Mouse (Mus musculus): Measurements from ENCODE around the gene Slbp. TPM values are rescaled to one million over a fixed set of nuclear protein-coding genes. Genes with fewer than 3 reads are reported as not detected.

The Slbp gene
- polyA plus RNA-seq, 1 experiment from 2014 or later: 214 TPM

- no peak for ATAC-seq (ENCODE audit: low read depth)
- H3K4me2 ChIP-seq (ENCODE audit: low read depth, low read length): no peak overlapping the region
- H3K36me3 ChIP-seq (ENCODE audit: control insufficient read depth, insufficient read depth): no peaks in the 10 kb centered on the region
- peaks cover 10% of the 10 kb centered on the region for H3K4me1 ChIP-seq (ENCODE audit: control insufficient read depth, low read depth, low read length)
- no peak overlapping the region for H3K4me3 ChIP-seq (ENCODE audit: low read depth, low read length)
- H3K27me3 ChIP-seq (ENCODE audit: control insufficient read depth, insufficient read depth, low read depth, low read length): no peaks in the 10 kb centered on the region
- no peaks in the 10 kb centered on the region for H3K9me3 ChIP-seq (replicated peaks; ENCODE audit: control insufficient read depth, low read length)
- no peak overlapping the region for H3K27ac ChIP-seq (ENCODE audit: low read length)
- WGBS (ENCODE audit: insufficient replicate concordance): 35% methylated on average over 7 of the region's 7 CpGs
- no peak overlapping the region for H3K9ac ChIP-seq (ENCODE audit: low read depth, low read length)
Measured at GRCm38 (mm10) chr5:33683897-33684652, 31.7 kb upstream of the Slbp start.

GRCm38 (mm10) chr5:33682963-33683362 lies 30.6 kb upstream of the Slbp start:
- Histone ChIP-seq H3K9ac (ENCODE audit: low read depth, low read length) (no peak overlapping the region), H3K36me3 (ENCODE audit: control insufficient read depth, insufficient read depth) (no peaks in the 10 kb centered on the region), H3K9me3 (replicated peaks; ENCODE audit: control insufficient read depth, low read length) (no peaks in the 10 kb centered on the region), H3K27ac (ENCODE audit: low read length) (no peak overlapping the region), H3K4me3 (ENCODE audit: low read depth, low read length) (no peak overlapping the region), H3K27me3 (ENCODE audit: control insufficient read depth, insufficient read depth, low read depth, low read length) (no peaks in the 10 kb centered on the region), H3K4me1 (ENCODE audit: control insufficient read depth, low read depth, low read length) (peaks cover 10% of the 10 kb centered on the region), H3K4me2 (ENCODE audit: low read depth, low read length) (no peak overlapping the region)
- WGBS (ENCODE audit: insufficient replicate concordance): 41% methylated on average over 4 of the region's 4 CpGs
- ATAC-seq (ENCODE audit: low read depth): no peak

- H3K4me1 ChIP-seq (ENCODE audit: control insufficient read depth, low read depth, low read length): peaks cover 5% of the 10 kb centered on the region
- no peak overlapping the region for H3K27ac ChIP-seq (ENCODE audit: low read length)
Measured at GRCm38 (mm10) chr5:33681611-33682388, 29.4 kb upstream of the Slbp start.

GRCm38 (mm10) chr5:33681044-33681443 lies 28.7 kb upstream of the Slbp start:
- ATAC-seq (ENCODE audit: low read depth): no peak
- WGBS (ENCODE audit: insufficient replicate concordance): 19% methylated on average over 3 of the region's 3 CpGs
- Histone ChIP-seq H3K4me1 (ENCODE audit: control insufficient read depth, low read depth, low read length) (peaks cover 3% of the 10 kb centered on the region), H3K27me3 (ENCODE audit: control insufficient read depth, insufficient read depth, low read depth, low read length) (no peaks in the 10 kb centered on the region), H3K9ac (ENCODE audit: low read depth, low read length) (no peak overlapping the region), H3K36me3 (ENCODE audit: control insufficient read depth, insufficient read depth) (no peaks in the 10 kb centered on the region), H3K4me2 (ENCODE audit: low read depth, low read length) (no peak overlapping the region), H3K4me3 (ENCODE audit: low read depth, low read length) (no peak overlapping the region), H3K9me3 (replicated peaks; ENCODE audit: control insufficient read depth, low read length) (no peaks in the 10 kb centered on the region), H3K27ac (ENCODE audit: low read length) (no peak overlapping the region)

More at GRCm38 (mm10) chr5:33681611-33682388, 29.4 kb upstream of the Slbp start:
- H3K4me3 ChIP-seq (ENCODE audit: low read depth, low read length): no peak overlapping the region
- no peaks in the 10 kb centered on the region for H3K27me3 ChIP-seq (ENCODE audit: control insufficient read depth, insufficient read depth, low read depth, low read length)
- H3K4me2 ChIP-seq (ENCODE audit: low read depth, low read length): no peak overlapping the region
- 24% methylated on average over 15 of the region's 15 CpGs for WGBS (ENCODE audit: insufficient replicate concordance)
- H3K36me3 ChIP-seq (ENCODE audit: control insufficient read depth, insufficient read depth): no peaks in the 10 kb centered on the region
- no peak overlapping the region for H3K9ac ChIP-seq (ENCODE audit: low read depth, low read length)
- ATAC-seq (ENCODE audit: low read depth): peak; percentile 74
- H3K9me3 ChIP-seq (replicated peaks; ENCODE audit: control insufficient read depth, low read length): no peaks in the 10 kb centered on the region

DNA sequence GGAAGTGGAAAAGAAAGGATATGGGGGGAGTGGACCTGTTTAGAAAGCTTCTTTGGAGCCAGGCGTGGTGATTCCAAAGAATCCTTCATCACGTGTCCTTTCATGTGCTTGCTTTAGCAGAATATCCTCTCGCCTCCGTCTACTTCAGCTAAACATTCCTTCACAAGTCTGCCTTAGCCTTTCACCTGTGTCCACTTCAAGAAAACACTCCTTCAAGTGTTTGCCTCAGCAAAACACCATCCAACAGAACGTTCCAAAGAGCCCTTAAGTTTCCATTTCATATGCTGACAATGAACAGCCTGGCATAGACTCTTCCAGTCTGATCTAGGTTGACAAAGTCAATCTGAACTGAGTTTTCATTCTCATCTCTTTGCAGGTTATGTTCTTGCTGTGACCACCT lies 25.9 kb upstream of the Slbp start:
- Histone ChIP-seq H3K36me3 (ENCODE audit: control insufficient read depth, insufficient read depth) (no peaks in the 10 kb centered on the region), H3K4me3 (ENCODE audit: low read depth, low read length) (no peak overlapping the region), H3K27me3 (ENCODE audit: control insufficient read depth, insufficient read depth, low read depth, low read length) (no peaks in the 10 kb centered on the region), H3K9me3 (replicated peaks; ENCODE audit: control insufficient read depth, low read length) (no peaks in the 10 kb centered on the region), H3K9ac (ENCODE audit: low read depth, low read length) (no peak overlapping the region), H3K4me1 (ENCODE audit: control insufficient read depth, low read depth, low read length) (peaks cover 3% of the 10 kb centered on the region), H3K27ac (ENCODE audit: low read length) (no peak overlapping the region), H3K4me2 (ENCODE audit: low read depth, low read length) (no peak overlapping the region)
- ATAC-seq (ENCODE audit: low read depth): no peak
- WGBS (ENCODE audit: insufficient replicate concordance): 73% methylated on average over 5 of the region's 5 CpGs

GRCm38 (mm10) chr5:33675964-33676363 lies 23.6 kb upstream of the Slbp start:
- no peak for ATAC-seq (ENCODE audit: low read depth)
- 0% methylated on average over 1 of the region's 1 CpGs for WGBS (ENCODE audit: insufficient replicate concordance)

GRCm38 (mm10) chr5:33674439-33674838 lies 22.1 kb upstream of the Slbp start:
- Histone ChIP-seq H3K27ac (ENCODE audit: low read length) (no peak overlapping the region), H3K9ac (ENCODE audit: low read depth, low read length) (no peak overlapping the region), H3K4me3 (ENCODE audit: low read depth, low read length) (no peak overlapping the region), H3K4me2 (ENCODE audit: low read depth, low read length) (no peak overlapping the region), H3K9me3 (replicated peaks; ENCODE audit: control insufficient read depth, low read length) (no peaks in the 10 kb centered on the region), H3K36me3 (ENCODE audit: control insufficient read depth, insufficient read depth) (peaks cover 36% of the 10 kb centered on the region), H3K4me1 (ENCODE audit: control insufficient read depth, low read depth, low read length) (no peaks in the 10 kb centered on the region), H3K27me3 (ENCODE audit: control insufficient read depth, insufficient read depth, low read depth, low read length) (no peaks in the 10 kb centered on the region)
- 85% methylated on average over 3 of the region's 3 CpGs for WGBS (ENCODE audit: insufficient replicate concordance)
- no peak for ATAC-seq (ENCODE audit: low read depth)

More at GRCm38 (mm10) chr5:33675964-33676363, 23.6 kb upstream of the Slbp start:
- Histone ChIP-seq H3K9ac (ENCODE audit: low read depth, low read length) (no peak overlapping the region), H3K9me3 (replicated peaks; ENCODE audit: control insufficient read depth, low read length) (no peaks in the 10 kb centered on the region), H3K4me1 (ENCODE audit: control insufficient read depth, low read depth, low read length) (no peaks in the 10 kb centered on the region), H3K27me3 (ENCODE audit: control insufficient read depth, insufficient read depth, low read depth, low read length) (no peaks in the 10 kb centered on the region), H3K4me3 (ENCODE audit: low read depth, low read length) (no peak overlapping the region), H3K4me2 (ENCODE audit: low read depth, low read length) (no peak overlapping the region), H3K36me3 (ENCODE audit: control insufficient read depth, insufficient read depth) (peaks cover 21% of the 10 kb centered on the region), H3K27ac (ENCODE audit: low read length) (no peak overlapping the region)

DNA sequence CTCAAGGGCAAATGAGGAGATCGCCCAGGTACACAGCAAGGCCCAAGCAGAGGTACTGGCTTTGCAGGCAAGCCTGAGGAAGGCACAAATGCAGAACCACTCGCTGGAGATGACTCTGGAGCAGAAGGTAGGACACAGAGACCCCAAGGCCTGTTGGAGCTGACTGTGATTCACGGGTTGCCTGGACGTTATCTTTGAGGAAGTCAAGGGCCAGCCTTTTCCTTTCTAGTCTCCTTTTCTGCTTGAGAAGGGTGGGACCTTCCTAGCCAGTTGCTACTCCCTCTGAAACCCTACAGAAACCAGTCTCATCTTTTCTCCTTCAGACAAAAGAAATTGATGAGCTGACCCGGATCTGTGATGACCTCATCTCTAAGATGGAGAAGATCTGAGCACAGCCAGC lies 19.3 kb upstream of the Slbp start:
- Histone ChIP-seq H3K4me2 (ENCODE audit: low read depth, low read length) (no peak overlapping the region), H3K27me3 (ENCODE audit: control insufficient read depth, insufficient read depth, low read depth, low read length) (no peaks in the 10 kb centered on the region), H3K4me3 (ENCODE audit: low read depth, low read length) (no peak overlapping the region), H3K9ac (ENCODE audit: low read depth, low read length) (no peak overlapping the region), H3K4me1 (ENCODE audit: control insufficient read depth, low read depth, low read length) (no peaks in the 10 kb centered on the region), H3K9me3 (replicated peaks; ENCODE audit: control insufficient read depth, low read length) (no peaks in the 10 kb centered on the region), H3K36me3 (ENCODE audit: control insufficient read depth, insufficient read depth) (peaks cover 64% of the 10 kb centered on the region), H3K27ac (ENCODE audit: low read length) (no peak overlapping the region)
- WGBS (ENCODE audit: insufficient replicate concordance): 31% methylated on average over 5 of the region's 5 CpGs
- no peak for ATAC-seq (ENCODE audit: low read depth)

- H3K9ac ChIP-seq (ENCODE audit: low read depth, low read length): no peak overlapping the region
- no peaks in the 10 kb centered on the region for H3K27me3 ChIP-seq (ENCODE audit: control insufficient read depth, insufficient read depth, low read depth, low read length)
- no peaks in the 10 kb centered on the region for H3K4me1 ChIP-seq (ENCODE audit: control insufficient read depth, low read depth, low read length)
- peaks cover 83% of the 10 kb centered on the region for H3K36me3 ChIP-seq (ENCODE audit: control insufficient read depth, insufficient read depth)
- H3K9me3 ChIP-seq (replicated peaks; ENCODE audit: control insufficient read depth, low read length): no peaks in the 10 kb centered on the region
- H3K4me2 ChIP-seq (ENCODE audit: low read depth, low read length): no peak overlapping the region
- ATAC-seq (ENCODE audit: low read depth): peak; percentile 13; the same call in 1 of the 2 replicates
- no peak overlapping the region for H3K27ac ChIP-seq (ENCODE audit: low read length)
- no peak overlapping the region for H3K4me3 ChIP-seq (ENCODE audit: low read depth, low read length)
Measured at GRCm38 (mm10) chr5:33668223-33668622, 15.8 kb upstream of the Slbp start.

All from liver, embryonic 16.5 days (tissue).